Mouse (Mus musculus): ENCODE results near the gene Plod1. TPM values are rescaled to one million over a fixed set of nuclear protein-coding genes. Genes with fewer than 3 reads are reported as not detected.

Gene Plod1
- 10 to 100 TPM; 21.8 to 25.6 TPM for total RNA-seq (2021)
- long read RNA-seq, experiment 1, transcript Plod1-201 (19 exons, 3,243 nt), result major isoform, 9 of 20 reads
- long read RNA-seq, experiment 1, partial matches to known transcripts, result 10 of 20 reads
- long read RNA-seq, experiment 1, other reads (novel, unspliced or antisense), result 1 of 20 reads
- long read RNA-seq, experiment 2, transcript Plod1-201 (19 exons, 3,243 nt), result major isoform, 7 of 19 reads
- long read RNA-seq, experiment 2, partial matches to known transcripts, result 12 of 19 reads
- long read RNA-seq, experiment 2, other reads (novel, unspliced or antisense), result 0 of 19 reads

DNA sequence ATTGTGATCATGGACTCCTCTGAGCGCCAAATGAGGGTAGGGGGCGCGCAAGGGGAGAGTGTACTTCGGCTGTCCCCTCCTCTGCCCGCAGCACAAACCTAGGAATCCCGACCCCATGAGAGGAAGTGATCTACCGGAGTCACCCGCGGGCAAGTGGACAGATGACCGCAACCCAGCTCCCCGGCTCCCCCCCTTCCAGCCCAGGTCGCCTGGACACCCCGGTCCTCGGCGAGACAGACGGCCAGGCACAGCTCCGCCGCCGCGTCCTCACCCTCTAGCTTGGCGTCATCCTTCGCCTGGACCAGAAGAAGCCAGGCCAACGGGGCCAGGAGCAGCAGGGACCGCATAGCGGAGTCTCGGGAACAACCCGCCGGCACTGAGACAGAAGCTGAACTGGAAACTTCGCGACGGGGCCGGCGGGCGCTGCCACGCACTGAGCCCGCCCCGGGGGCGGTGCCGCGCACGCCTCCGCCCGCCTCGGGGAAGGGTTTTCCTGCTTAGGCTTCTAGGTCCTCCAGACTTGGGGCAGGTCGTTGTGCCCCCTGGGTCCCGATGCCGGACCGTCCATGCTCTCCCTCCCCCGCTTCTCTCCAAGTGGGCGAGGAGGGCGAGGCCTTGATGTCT is at the start of gene Plod1:
TSS of gene Plod1 (minus strand) at position 437 of the 624 bp plus-strand sequence.
- intact Hi-C loops (cut with DNase I), result loop anchor here (5.0 kb wide), 1 partner anchor 34 kb away; the partner anchor contains the start of gene Mfn2
- DNase-seq, result peak; percentile 86 to 87

DNA sequence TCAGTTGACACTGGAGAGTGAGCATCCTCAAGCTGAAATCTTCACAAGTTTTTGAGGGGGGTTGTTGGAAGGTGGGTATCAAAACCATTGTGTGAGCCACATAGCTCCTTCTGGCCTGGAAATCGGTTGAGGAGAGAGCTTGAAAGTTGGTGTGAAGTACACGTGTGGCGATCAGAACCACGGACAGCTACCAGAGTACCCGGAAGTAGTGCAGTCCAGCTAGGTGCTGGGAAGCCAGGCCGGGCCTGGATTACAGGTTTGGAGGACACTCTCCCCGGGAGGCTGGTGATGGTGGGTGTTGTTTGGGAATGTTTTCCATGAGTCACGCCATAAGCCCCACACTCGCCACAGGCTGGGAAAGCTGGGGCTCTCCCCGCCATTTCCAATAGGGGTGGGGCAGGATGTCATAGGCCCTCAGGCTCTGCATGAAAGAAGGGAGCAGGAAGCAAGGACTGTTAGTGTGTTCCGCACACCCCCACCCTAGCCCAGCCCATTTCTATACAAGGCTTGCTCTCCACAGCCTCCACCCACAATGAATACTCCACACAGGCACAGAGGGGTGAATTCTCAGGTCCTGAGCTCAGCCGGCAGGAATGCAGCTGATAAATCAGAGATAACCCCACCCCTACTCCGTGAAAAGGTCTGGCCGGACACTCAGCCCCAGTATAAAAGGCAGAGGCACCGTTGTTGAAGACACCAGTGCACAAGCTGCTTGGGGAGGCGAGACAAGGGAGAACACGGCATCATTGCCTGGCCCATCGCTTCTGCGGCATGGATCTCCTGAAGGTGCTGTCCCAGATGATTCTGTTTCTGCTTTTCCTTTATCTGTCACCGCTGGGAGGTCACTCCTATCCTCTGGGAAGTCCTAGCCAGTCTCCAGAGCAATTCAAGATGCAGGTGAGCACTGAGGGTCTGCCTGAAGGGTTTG is 48.9 kb upstream of the Plod1 start, which contains the start of gene Nppb:
TSS of gene Nppb (plus strand) at position 584 of the 928 bp plus-strand sequence.
- DNase-seq, result no peak
- intact Hi-C loops (cut with DNase I), result no loop called here

DNA sequence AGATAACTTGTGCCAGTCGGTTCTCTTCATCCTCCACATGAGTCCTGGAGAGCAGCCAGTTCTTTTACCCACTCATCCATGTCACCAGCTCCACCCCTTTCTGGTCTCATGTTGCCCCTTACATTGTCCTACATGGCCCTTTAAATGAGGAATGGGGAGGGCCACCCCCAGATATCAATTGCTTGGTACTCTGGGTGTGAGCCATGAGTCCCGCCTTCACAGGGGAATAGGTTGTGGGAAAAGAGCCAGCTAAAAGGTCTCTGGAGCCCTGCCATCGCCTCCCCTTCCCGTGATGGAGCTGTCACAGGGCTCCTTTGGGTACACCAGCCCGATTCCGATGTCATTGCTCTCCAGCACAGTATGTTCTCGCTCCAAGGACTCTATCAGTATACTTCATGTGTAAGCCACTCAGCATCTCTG is 42.9 kb upstream of the Plod1 start:
- no peak for DNase-seq
- intact Hi-C loops (cut with DNase I), result no loop called here

DNA sequence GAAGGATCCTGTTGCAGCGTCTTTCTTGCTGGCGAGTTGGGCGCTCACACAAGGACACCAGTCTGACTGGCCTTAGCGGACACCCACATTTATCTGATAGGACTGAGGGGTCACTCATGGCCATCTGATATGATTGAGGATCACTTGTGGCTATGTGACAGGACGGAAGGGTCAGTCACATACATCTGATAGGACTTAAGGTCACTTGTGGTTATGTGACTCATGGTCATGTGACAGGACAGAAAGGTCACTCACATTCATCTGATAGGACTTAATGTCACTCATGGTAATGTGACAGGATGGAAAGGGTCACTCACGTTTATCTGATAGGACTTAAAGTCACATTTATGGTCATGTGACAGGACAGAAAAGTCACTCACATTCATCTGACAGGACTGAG is 41.8 kb upstream of the Plod1 start:
- intact Hi-C loops (cut with DNase I), result no loop called here
- no peak for DNase-seq

DNA sequence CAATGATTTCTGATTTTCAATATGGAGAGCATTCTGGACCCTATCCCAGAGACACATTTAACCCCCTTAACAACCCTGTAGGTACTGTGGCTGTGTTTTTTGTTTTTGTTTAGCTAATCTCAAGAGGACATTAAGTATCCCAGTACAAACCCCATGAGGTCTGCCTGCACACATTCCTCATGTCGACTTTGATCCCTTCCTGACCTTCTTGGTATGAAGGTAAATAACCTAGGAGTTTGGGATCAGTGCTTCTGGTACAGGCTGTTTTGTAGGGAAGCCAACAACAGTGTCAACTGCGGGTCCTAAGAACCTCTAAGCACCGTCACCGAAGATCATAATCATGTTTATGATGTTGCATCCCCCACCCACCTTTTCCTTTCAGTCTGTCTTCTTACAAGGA is 41.2 kb upstream of the Plod1 start:
- intact Hi-C loops (cut with DNase I), result no loop called here
- DNase-seq, result no peak

DNA sequence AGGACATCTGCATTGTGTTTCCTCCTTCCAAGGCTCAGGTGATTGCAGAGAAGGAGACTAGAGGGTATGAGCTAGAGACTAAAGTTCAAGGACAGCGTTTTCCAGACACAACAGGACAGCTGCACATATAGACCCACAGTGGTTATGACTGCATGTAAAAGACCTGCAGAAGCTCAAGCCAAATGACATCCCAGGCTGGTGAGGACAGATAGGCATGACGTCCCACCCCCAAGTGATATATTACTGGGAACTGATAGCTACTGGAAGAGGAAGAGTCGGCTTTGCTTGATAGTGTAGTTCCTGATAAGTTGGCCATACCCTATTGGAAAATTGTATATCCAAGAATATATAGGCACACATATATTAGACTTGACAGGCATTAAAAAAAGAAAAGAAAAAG is 39.7 kb upstream of the Plod1 start:
- intact Hi-C loops (cut with DNase I), result no loop called here
- no peak for DNase-seq

DNA sequence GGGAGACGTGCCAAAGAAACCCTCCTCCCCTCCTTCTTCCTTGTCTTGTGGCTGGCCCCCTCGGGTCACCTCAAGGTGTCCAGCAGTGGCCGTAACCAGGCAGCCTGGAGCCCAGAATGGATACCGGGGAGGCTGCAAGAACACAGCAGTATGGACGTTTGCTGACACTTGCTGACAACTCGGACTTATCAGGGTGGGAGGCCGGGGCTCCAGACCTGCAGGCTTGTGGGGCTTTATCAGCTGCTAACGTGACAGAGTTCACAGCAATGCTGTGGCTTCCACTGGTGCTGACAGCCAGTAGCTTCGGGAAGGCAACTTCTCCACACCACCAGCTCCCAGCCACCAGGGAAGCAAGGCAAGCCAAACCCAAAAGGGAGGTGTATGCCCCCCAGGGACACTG is 32.8 kb upstream of the Plod1 start:
- intact Hi-C loops (cut with DNase I), result no loop called here
- no peak for DNase-seq

DNA sequence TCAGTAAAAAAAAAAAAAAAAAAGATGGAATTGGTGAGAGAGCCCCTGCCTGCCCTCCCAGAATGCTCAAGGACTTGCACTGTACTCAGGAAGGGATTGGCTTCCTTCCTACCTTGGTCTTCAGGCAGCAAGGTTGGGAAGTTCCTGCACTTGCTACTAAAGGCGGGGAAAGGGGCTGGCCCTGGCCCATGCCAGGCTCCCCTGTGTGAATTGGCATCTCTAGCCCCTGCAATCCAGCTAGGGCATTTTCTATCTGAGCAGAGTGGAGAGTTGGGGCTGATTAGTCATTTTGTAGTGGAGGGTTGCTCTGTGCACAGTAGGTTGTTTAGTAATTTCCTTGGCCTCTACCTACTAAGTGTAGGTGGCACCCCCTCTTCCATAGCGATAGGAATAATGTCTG is 32.2 kb upstream of the Plod1 start:
- intact Hi-C loops (cut with DNase I), result no loop called here

DNA sequence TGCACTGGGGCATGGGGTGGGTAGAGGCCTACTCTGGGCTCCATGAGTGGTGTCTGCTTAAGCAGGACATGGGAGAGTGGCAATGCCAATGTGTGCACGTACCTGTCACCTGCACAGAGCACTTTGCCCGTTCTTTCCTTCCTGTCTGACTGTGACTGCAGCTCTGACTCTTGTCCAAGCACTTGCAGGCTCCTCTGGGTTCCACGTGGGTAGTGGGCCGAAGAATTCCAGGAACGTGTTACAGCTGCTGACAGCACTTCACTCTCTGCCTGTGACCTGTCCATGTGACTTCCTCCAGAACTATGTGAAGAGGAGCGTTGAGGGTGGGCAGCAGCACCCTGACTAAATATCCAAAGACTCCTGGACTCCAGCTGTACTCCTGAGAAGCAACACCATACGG is 29.1 kb upstream of the Plod1 start:
- no peak for DNase-seq
- intact Hi-C loops (cut with DNase I), result no loop called here

More for the DNA sequence above, 32.2 kb upstream of the Plod1 start:
- no peak for DNase-seq

DNA sequence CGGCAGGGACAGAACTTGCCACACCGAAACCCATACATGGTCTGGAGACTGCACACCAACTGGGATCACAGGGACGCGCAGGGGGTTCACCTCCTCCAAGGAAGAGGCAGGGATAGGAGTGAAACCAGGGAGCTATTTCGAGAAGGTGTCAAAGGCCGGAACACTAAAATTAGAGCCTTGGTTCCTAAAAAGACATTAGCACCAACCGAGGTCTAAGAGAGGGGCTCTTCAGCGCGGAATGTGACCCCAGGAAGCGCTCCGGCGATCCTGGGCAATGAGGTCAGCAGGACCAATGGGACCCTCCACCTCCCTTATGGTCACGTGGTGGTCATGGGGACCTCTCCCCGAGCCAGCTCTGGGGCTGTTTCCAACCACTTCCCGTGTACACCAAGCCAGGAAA is 27.1 kb upstream of the Plod1 start:
- no peak for DNase-seq
- intact Hi-C loops (cut with DNase I), result no loop called here

DNA sequence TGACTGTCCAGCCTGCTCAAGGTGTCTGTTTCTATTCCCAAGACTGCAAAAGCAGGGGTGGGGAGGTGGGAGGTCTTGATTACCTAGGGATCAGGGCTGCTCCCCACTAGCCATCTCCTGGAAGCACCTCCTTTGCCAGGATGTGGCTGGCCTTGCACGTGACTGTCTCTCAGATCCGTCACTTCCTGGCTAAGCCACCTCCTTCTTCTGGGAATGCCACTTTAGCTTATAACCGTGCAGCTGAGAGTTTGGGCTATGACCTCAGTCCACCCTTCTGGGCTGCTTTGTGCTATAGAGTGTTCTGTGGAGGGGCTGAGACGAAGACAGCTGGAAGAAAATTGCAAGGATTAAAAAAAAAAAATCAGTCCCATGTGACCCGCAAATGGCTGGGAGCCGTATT is 26.2 kb upstream of the Plod1 start:
- intact Hi-C loops (cut with DNase I), result no loop called here
- no peak for DNase-seq

DNA sequence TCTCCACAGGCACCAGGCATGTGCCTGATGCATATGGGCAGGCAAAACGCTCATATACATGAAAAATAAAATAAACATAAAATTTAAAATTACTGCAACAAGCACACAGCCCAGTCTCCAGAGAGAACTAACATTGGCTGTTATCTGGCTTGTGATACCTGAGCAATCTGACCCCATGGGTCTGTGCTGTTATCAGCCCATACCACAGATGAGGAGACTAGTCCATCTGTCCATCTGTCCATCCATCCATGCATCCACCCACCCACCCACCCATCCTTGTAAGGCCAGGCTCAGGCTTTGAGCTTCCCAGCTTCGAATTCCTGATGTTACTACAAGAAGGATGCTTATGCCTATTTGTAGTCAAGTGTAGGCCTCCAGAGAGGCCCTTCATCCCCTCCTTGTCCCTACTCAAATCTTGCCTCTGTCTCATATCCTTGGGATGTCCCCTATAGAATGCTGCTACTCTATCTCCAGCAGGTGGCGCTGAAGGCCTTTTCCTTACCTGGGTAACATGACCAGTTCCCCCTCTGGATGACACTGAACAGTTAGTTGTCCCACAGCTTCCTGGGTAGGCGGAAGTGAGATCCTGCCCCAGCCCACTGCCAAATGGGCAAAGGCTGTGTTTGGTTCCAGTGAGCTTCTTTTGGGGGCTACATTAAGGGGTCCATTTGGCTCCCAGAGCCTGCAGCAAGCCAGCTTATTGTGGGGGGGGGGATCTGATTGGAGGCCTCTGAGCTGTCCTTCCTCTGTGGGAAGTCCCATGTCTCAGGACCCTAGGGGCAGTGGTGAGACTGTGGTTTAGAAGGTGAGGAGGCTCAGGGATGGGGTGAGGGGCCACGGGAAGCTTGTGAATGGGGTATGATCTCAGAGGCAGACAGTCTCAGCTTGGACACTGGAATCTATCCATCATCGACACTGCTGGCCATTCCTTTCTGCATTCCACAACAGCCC is 23.6 kb upstream of the Plod1 start:
- DNase-seq, result peak in 1 of 2 experiments; percentile 37
- intact Hi-C loops (cut with DNase I), result loop anchor here (2.0 to 10.0 kb wide), 2 partner anchors 49 to 205 kb away; partner anchors contain the start of genes Fbxo2 and Fbxo44

DNA sequence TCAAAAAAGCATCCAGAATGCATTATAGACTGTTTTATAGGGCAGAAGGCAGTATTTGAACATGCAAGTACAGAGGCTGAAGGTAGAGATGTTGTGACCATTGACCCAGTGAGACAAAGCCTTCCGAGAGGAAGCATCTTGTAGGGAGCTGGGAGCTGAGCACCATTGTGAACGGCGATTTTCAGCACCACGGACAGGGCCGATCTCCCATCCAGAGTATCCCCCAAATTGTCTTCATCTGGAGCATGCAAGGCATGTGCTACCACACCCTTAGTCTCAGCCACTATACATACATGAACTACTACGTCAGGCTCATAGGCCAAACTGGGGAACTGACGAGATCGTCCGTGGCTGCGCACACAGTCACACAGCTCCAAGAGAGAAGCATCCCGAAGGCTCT is 20.6 kb upstream of the Plod1 start:
- no peak for DNase-seq
- intact Hi-C loops (cut with DNase I), result loop anchor here (10.0 kb wide), 1 partner anchor 208 kb away; the partner anchor contains the start of genes Fbxo2 and Fbxo44

DNA sequence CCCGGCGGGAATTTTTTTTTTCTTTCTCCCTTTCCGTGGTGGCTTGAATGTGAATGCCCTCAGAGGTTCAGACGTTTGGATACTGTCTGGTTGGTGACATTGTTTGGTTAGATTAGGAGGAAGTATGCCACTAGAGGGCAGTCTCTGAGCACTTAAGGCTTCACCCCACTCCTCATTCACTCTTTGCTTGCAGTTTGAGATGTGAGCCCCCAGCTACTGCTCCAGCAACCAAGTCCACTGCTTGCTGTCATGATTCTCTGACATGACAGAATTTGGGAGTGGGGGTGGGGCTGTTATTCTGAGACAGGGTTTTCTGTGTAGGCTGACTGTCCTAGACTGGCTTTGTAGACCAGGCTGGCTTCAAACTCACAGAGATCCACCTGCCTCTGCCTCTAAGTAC is 17.0 kb upstream of the Plod1 start:
- intact Hi-C loops (cut with DNase I), result loop anchor here (2.0 to 10.0 kb wide), 2 partner anchors 55 to 211 kb away; partner anchors contain the start of genes Fbxo2 and Fbxo44

DNA sequence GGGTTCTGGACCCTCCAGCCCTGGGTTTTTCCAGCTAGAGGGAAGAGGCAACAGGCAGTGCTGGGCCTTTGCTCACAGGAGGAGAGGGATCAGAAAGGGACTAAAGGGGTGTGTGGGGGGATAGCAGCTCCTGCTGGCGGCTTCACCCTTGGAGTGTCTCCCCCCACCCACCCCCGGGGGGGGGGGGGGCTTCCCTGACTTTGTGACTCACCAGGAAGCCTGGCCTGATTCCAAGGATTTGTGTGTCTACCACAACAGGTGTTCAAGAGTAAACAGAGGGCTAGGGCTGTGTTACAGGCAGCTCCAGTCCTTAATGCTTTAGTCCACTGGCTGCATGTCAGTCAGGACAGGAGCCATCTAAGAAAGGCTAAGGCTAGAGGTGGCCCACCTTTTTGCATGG is 10.9 kb upstream of the Plod1 start:
- intact Hi-C loops (cut with DNase I), result no loop called here
- DNase-seq, result no peak

More for the DNA sequence above, 17.0 kb upstream of the Plod1 start:
- no peak for DNase-seq

DNA sequence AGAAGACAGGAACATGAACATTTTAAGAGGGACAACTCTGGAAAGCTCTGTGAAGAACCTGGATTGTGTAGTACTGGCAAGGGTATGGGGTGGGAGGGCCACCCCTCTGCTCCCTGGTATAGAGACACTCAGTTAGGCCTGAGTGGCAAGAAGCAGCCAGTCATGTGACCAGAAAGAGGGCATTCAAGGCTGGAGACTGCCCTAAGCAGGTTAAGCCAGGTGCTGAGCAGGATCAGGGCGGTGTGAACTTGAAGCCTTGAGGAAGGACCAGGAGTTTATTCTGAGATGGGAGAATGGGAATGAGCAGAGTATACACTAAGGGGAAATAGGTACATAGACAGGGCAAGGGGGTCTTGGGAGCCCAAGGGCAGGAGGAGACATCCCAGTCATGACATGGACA is 6.4 kb upstream of the Plod1 start:
- intact Hi-C loops (cut with DNase I), result no loop called here
- no peak for DNase-seq

DNA sequence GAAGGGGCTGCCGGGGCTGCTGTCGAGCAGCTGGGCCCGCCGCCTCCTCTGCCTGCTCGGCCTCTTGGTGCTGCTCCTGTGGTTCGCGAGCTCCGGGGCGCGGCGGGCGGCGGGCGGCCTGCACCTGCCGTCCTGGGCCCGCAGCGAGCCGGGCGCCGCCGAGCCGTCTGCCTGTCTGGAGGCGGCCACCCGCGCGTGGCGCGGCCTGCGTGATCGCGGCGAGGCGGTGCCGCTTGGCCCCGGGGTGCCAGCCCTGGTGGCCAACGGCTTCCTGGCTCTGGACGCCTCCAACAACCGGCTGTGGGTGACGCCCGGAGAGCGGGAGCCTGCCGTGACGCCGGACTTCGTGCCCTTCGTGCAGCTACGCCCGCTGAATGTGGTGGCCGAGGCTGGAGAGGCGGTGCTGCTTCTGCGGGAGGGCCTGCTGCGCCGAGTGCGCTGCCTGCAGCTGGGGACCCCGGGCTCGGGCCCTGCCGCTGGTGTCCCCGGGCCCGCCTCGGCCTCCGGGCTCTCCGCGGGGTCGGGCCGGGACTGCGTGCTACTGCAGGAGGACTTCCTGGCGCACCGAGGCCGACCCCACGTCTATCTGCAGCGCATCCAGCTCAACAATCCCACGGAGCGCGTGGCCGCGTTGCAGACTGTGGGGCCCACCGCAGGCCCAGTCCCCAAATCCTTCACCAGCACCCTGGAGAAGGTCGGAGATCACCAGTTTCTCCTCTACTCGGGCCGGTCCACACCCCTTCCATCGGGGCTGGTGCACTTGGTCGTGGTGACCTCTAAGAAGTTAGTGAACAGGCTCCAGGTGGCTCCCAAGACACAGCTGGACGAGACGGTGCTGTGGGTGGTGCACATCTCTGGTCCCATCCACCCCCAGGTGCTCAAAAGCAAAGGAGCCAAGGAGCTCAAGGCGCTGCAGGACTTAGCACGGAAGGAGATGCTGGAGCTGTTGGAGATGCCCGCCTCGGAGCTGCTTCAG is 4.8 kb upstream of the Plod1 start:
- no peak for DNase-seq

DNA sequence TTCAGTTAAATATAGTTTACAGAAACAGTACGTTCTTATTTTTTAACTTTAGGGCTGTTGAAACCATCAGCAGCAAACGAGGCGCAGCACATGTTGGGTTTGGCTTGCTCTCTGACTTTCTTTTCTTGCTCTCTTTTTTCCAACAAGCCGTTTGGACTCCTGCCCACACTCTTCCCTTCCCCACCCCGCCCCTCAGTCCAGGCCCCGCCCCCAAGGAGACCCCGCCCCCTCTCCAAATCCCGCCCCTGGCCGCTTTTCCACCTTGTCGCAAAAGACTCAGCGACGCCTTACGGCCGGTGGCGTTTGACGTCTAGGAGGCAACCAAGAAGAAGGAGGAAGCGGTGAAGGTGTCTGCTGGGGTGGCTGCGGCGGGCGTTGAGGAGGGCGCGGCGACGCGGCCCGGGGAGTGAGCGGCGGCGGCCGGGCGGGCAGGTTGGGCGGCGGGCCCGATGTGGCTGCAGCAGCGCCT is 4.0 kb upstream of the Plod1 start, which contains the start of gene 2510039O18Rik:
TSS of gene 2510039O18Rik (plus strand) at position 320 of the 469 bp plus-strand sequence.
- intact Hi-C loops (cut with DNase I), result no loop called here
- peak; percentile 70 to 81 for DNase-seq

More for the DNA sequence above, 4.8 kb upstream of the Plod1 start:
- intact Hi-C loops (cut with DNase I), result no loop called here
